Mouse (Mus musculus) heart, postnatal 0 days (tissue): ENCODE measurements around the gene Gjd3.

ENCODE experiments used
- CTCF ChIP-seq: IDR thresholded peaks from 2 replicates; pipeline ENCODE4 v1.5.1; 2016; ENCODE audit warnings: antibody characterized with exemption, control low read depth, low read depth
- EP300 ChIP-seq: IDR thresholded peaks from 2 replicates; pipeline ENCODE4 v1.6.1; 2016; ENCODE audit warnings: antibody characterized with exemption, low read depth

DNA sequence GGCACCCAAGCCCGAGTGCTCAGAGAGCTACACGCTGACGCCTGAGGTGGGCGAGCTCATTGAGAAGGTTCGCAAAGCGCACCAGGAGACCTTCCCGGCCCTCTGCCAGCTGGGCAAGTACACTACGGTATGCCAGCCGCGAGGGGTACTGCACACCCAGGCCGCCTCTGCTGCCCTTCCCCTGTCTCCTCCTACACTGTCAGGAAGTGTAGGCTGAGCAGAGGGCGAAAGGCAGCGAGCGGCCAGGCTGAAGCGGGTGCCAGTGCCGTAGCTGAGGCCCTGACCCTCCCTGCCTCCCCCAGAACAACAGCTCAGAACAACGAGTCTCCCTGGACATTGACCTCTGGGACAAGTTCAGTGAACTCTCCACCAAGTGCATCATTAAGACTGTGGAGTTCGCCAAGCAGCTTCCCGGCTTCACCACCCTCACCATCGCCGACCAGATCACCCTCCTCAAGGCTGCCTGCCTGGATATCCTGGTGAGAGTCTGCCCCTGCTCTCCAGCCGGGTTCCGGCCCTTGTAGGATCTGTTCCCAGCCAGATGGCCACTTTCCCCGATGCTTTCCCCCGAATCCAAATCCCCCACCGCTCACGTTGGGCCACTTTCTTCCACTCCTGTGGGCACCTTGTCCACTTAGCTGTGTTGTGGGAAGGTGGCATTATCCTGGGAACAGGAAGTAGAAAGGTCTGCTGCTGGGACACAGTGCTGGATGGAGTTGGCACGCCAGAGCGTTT is 12.5 kb downstream of the Gjd3 start:
- TF ChIP-seq CTCF: no peak
- TF ChIP-seq EP300: no peak
